Mouse (Mus musculus) forelimb bud, embryonic 11.5 days (tissue): ENCODE measurements around the gene Farsa.
"Not testable (repeated sequence)": the region's sequence is repeated elsewhere in the genome, so short reads cannot be mapped to it uniquely, and the experiment has no call there.

ENCODE experiments used
- DNase-seq: peaks from one replicate; pipeline ENCODE4 v3.0.0-alpha.2; 2012; ENCODE audit warnings: low read depth, low spot score

The Farsa gene

DNA sequence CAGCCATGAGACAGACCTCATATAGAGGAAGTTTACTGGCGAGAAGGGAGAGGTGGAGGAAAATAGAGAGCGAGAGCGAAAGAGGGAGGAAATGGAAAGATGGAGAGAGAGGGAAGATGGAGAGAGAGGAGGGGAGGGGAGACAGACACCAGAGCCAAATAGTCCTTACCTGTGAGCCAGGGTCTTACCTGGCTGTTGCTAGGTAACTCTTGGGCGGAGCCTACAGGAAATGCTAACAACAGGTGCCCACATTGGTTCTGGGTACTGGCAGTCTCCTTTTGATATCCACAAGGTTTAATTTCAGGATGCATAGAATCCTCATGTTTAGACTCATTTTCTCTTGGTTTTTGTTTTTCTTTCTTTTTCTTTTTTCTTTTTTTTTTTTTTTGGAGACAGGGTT lies 16.2 kb downstream of the Farsa start:
- DNase-seq: no peak

- no peak for DNase-seq
Measured at GRCm38 (mm10) chr8:84874339-84874738, 17.6 kb downstream of the Farsa start.

GRCm38 (mm10) chr8:84877297-84878035 lies 20.7 kb downstream of the Farsa start:
- DNase-seq: no peak

DNA sequence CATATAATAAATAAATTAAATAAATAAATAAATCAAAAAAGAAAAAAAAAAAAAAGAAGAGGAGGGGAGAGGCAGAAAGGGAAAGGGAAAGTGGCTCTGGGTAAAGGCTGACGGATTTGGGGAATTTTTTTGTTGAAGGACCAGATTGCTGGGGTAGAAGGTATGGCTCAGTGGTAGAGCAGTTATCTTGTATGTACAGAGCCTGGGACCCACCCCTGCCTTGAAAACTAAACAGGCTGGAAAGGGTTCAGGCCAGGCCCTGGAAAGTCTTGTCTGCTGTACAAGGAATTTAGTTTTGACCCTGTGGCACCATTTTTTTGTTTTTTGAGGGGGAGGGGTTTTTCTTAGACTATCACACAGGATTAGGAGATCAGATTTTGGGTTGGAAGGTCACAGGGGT lies 22.1 kb downstream of the Farsa start:
- DNase-seq: no peak

DNA sequence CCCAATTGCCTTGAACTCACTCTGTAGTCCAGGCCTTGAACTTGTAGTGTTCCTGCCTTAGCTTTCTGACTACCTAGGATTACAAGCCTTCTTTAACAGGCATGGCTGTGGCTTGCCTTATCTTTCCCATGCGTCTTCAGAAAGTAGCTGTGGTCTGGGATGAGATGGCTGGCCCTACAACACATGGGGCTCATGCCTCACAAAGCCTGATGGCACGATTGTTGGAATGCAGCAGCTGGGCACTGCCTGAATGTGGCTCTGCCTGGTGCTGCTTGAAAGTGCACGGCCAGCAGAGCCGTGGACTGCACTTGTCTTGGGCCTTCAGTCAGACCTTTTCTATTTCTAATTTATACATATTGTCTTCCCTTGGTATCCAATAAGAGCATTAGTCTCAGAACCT lies 27.9 kb downstream of the Farsa start:
- DNase-seq: no peak

- no peak for DNase-seq
Measured at GRCm38 (mm10) chr8:84888280-84888679, 31.5 kb downstream of the Farsa start.

GRCm38 (mm10) chr8:84889141-84889540 lies 32.4 kb downstream of the Farsa start:
- DNase-seq: no peak

DNA sequence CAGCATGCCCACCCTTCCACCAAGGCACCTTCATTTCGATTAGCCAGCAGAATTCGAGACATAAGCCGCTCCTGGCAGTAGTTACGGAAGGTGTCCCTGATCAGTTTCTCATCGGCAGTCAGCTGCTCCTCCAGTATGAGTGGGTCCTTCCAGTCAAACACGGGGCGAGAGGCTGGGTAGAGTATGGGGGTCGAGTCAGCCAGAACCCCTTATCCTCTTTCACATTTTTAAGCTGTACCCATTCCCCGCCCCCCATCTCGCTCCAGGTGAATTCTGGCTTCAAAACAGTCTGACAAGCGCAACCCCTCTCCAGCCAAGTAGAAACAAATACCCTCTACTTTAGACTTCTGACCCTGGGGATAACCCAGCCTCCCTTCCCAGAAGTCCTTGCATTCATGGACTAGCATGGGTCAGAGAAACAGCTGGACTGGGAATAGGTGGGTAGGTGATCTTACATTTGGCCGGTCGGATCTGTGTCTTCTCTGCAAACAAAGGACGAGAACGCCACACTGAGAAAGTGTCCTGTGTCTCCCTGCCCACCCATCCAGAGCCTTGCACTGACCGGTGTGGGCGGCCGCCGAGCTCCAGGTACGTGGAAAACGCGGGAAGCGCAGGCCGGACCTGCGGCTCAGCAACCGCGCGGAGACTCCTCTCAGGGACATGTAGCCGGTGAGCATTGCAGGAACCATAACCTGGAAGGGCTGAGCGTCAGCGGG lies 36.4 kb downstream of the Farsa start:
- no peak for DNase-seq

- DNase-seq: peak; percentile 94
Measured at GRCm38 (mm10) chr8:84893709-84894134, 36.9 kb downstream of the Farsa start, which contains the start of gene Gcdh. Gene Gcdh, minus strand, starts transcription at chr8:84893921.

- DNase-seq: no peak
Measured at GRCm38 (mm10) chr8:84895963-84896362, 39.2 kb downstream of the Farsa start.

GRCm38 (mm10) chr8:84901071-84901470 lies 44.3 kb downstream of the Farsa start:
- DNase-seq: no peak

DNA sequence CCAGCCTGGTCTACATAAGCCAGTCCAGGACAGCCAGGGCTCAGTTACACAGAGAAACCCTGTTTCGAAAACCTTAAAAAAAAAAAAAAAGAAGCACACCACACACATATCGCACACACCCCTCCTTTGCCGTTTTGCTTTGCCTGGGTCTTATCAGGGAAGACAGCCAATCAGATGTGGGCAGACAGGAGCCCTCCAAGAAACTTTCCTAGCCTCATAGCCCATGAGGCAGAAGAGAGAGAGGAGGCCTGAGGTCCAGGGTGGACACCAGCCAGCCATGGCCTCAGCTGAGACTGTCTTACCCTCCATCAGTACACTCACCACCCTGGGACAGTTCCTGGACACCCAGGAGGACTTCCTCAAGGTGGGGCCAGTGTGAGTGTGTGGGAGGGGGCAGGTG lies 45.0 kb downstream of the Farsa start, which contains the start of gene Klf1:
Gene Klf1, plus strand, starts transcription at position 177 of the 400 bp plus-strand sequence.
- no peak for DNase-seq

GRCm38 (mm10) chr8:84902367-84902919 lies 45.7 kb downstream of the Farsa start:
- DNase-seq: no peak

DNA sequence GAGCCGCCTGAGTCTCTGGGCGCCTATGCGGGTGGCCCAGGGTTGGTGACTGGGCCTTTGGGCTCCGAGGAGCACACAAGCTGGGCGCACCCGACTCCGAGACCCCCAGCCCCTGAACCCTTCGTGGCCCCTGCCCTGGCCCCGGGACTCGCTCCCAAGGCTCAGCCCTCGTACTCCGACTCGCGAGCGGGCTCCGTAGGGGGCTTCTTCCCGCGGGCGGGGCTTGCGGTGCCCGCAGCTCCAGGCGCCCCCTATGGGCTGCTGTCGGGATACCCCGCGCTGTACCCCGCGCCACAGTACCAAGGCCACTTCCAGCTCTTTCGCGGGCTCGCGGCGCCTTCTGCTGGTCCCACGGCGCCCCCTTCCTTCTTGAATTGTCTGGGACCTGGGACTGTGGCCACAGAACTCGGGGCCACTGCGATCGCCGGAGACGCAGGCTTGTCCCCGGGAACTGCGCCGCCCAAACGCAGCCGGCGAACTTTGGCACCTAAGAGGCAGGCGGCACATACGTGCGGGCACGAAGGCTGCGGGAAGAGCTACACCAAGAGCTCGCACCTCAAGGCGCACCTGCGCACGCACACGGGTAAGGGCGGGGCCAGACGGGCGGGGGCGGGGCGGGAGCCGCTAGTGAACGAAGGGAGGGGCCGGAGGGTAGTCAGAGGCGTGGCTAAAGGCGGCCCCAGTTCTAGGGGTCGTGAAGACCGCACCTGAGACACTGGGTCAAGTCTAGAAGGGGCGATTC lies 46.3 kb downstream of the Farsa start:
- DNase-seq: peak; percentile 87

DNA sequence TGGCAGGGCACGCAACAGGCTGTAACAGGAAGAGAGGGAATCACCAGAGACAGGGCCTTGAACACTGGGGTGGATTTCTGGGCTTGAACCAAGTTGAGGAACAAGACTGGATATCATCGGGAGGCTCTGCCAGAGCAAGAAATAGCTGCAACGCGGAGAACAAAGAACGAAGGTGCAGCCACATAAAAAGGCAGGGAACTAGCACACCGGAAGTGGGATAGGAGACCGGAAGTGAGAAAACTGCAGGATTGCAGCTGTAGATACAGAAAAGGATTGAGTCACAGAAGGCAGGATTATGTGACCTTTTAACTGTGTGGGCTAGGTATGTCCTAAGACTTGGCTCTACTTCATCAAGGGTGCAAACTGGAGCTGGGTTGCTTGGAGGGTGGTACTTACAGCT lies 47.6 kb downstream of the Farsa start:
- no peak for DNase-seq

GRCm38 (mm10) chr8:84907037-84907436 lies 50.2 kb downstream of the Farsa start:
- DNase-seq: no peak

- no peak for DNase-seq
Measured at GRCm38 (mm10) chr8:84907493-84907892, 50.7 kb downstream of the Farsa start.

DNA sequence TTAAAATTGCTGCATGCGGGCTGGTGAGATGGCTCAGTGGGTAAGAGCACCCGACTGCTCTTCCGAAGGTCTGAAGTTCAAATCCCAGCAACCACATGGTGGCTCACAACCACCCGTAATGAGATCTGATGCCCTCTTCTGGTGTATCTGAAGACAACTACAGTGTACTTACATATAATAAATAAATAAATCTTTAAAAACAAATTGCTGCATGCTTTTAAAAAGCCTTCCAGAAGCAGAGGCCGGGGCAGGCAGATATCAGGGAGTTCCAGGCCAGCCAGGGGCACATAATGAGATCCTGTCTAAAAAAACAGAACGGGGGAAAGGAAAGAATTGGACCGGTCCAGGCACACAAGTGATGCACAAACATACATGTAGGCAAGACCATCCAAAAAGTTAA lies 51.2 kb downstream of the Farsa start:
- not testable (repeated sequence) for DNase-seq

DNA sequence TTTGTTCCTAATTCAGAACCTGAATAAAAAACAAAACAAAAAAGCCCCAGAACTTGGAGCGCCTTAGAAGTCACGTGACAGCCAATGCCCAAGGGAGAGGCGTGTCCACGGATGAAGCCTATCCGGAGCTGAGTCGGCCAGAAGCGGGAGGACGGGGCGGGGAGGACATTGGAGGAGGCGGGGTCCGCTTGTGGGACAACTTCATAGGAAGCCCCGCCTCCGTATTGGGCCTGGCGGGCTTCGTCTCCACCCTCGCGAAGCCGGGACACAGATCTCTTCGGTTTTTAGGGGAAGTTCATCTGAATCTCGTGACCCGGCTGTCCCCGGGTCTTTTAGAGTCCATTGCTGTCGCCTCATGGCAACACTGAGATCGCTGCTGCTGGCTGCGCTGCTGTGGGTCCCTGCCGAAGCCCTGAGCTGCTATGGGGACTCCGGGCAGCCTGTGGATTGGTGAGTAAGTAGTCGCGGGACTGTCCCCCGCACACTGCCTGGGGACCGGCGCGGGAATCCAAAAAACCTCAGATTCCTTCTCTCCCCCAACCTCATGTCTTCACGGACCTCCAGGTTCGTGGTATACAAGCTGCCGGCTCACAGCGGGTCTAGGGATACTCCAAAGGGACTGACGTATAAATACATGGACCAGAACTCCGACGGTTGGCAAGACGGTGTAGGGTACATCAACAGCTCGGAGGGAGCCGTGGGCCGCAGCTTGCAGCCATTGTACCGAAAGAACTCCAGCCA lies 51.8 kb downstream of the Farsa start, which contains the start of gene Dnase2a:
Gene Dnase2a, plus strand, starts transcription at position 140 of the 741 bp plus-strand sequence.
- peak; percentile 94 for DNase-seq

DNA sequence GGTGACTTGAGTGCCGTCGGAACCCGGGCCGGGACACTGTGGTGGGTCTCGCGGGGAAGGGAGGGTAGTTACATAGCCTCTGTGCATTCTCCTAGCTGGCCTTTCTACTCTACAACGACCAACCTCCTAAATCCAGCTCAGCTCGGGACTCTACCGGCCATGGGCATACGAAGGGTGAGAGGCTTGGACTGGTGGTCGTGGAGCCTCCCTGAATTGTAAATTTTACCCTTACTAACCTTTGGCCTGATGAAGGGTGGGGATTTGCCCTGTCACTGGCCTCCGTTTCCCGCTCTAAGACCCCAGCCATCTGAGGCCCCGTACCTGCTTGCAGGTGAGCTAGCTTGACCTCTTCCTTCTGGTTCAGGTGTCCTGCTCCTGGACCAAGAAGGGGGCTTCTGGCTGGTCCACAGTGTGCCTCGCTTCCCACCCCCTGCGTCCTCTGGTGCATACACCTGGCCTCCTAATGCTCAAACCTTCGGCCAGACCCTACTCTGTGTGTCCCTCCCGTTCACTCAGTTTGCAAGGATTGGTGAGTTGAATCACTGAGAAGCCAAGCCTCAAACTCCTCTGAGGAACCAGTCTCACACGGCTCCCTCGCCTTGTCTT lies 52.5 kb downstream of the Farsa start:
- no peak for DNase-seq

DNA sequence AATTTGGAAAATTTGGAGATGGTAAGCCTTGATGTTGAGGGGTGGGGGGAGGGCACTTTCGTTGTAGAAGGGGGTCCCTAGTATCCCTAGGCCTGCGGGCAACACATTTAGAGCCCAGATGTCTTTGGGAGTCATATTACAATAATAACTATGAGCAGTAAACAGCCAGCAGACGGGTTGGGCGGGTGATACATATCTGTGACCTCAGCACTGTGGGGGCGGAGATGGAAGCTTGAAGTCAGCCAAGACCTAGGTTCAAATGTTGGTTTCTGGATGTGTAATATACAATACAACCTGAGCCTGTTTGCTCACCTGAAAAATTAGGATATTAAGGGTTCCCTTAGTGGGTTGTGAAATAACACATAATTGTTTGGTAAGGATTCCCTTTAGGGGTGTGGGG lies 53.2 kb downstream of the Farsa start:
- DNase-seq: no peak
